Mouse (Mus musculus) midbrain, embryonic 14.5 days (tissue): ENCODE results near the gene Eml6. TPM values are rescaled to one million over a fixed set of nuclear protein-coding genes. Genes with fewer than 3 reads are reported as not detected.

Experiments
- ATAC-seq: fragments of 200-750 bp; cut with Nextera tagmentation; 2 replicates; pipeline ENCODE4 v1.8.0; 2017; ENCODE audit warnings: moderate number of reproducible peaks, moderate library complexity; ENCODE audit not compliant: low FRiP score, low TSS enrichment
- DNase-seq: peaks from one replicate; pipeline ENCODE4 v3.0.0-alpha.2; 2015
- H3K27ac ChIP-seq: fragments of 300-500 bp; sonication (generic); replicated peaks from 2 replicates; pipeline ENCODE4 v1.5.1; 2014; ENCODE audit warnings: mild to moderate bottlenecking, low read depth, low read length, moderate library complexity
- H3K27me3 ChIP-seq: fragments of 300-500 bp; sonication (generic); 2 replicates; pipeline ENCODE4 v1.6.1; 2014; ENCODE audit warnings: low read length, control low read depth, mixed read lengths; ENCODE audit not compliant: control insufficient read depth, insufficient read depth
- H3K36me3 ChIP-seq: fragments of 300-500 bp; sonication (generic); 2 replicates; pipeline ENCODE4 v1.6.1; 2014; ENCODE audit warnings: low read length, control low read depth; ENCODE audit not compliant: control insufficient read depth, insufficient read depth
- H3K4me1 ChIP-seq: fragments of 300-500 bp; sonication (generic); 2 replicates; pipeline ENCODE4 v1.6.1; 2014; ENCODE audit warnings: mild to moderate bottlenecking, antibody characterized with exemption, low read length, control low read depth; ENCODE audit not compliant: control insufficient read depth, insufficient read depth
- H3K4me2 ChIP-seq: fragments of 300-500 bp; sonication (generic); 2 replicates; pipeline ENCODE4 v1.6.1; 2014; ENCODE audit warnings: mild to moderate bottlenecking, low read length, moderate library complexity
- H3K4me3 ChIP-seq: fragments of 300-500 bp; sonication (generic); replicated peaks from 2 replicates; pipeline ENCODE4 v1.5.1; 2014; ENCODE audit warnings: low read depth, low read length
- H3K9ac ChIP-seq: fragments of 300-500 bp; sonication (generic); replicated peaks from 2 replicates; pipeline ENCODE4 v1.6.1; 2014; ENCODE audit warnings: mild to moderate bottlenecking, low read length, moderate library complexity
- H3K9me3 ChIP-seq: fragments of 300-500 bp; sonication (generic); 2 replicates; pipeline ENCODE4 v1.6.1; 2016; ENCODE audit warnings: low read length, control low read depth, mixed read lengths; ENCODE audit not compliant: control insufficient read depth
- WGBS: fragments of 180-500 bp; shearing (Covaris S2); extraction: QIAGEN DNeasy Blood & Tissue Kit; methylation state at CpG from one replicate; pipeline ENCODE4 v1.1.7; 2014; 5-methylcytosine and 5-hydroxymethylcytosine counted together
- polyA plus RNA-seq: library from polyadenylated mRNA; unstranded; fragments of >200 nt; fragmentation: Nextera tagmentation; extraction: Ambion mirVana; gene quantifications from 2 replicates; pipeline ENCODE4 v1.2.1, GENCODE M21; 2014

The Eml6 gene
- polyA plus RNA-seq, 1 experiment from 2014 or later, result 6.8 TPM

- no peaks in the 10 kb centered on the region for H3K9me3 ChIP-seq
- 73% methylated on average over 6 of the region's 6 CpGs for WGBS
- DNase-seq, result peak; percentile 75
- no peak overlapping the region for H3K4me3 ChIP-seq
- peaks cover 6% of the 10 kb centered on the region; the same call in 1 of the 2 replicates for H3K4me1 ChIP-seq
- H3K4me2 ChIP-seq, result no peak overlapping the region
- H3K36me3 ChIP-seq, result peaks cover 4% of the 10 kb centered on the region; the same call in 1 of the 2 replicates
- no peaks in the 10 kb centered on the region for H3K27me3 ChIP-seq
- H3K27ac ChIP-seq, result 0 out of 2 replicates have a peak overlapping the region, but pooled peaks have one; percentile 20
- ATAC-seq, result peak; percentile 73
- H3K9ac ChIP-seq, result no peak overlapping the region
These were observed 236.8 kb downstream of the Eml6 start for GRCm38 (mm10) chr11:29788921-29789638.

- H3K9me3 ChIP-seq, result no peaks in the 10 kb centered on the region
- no peak overlapping the region for H3K9ac ChIP-seq
- DNase-seq (no peak), ATAC-seq (no peak)
- 0 out of 2 replicates have a peak overlapping the region, but pooled peaks have one; percentile 20 for H3K27ac ChIP-seq
- 31% methylated on average over 1 of the region's 1 CpGs for WGBS
- H3K4me3 ChIP-seq, result no peak overlapping the region
- H3K36me3 ChIP-seq, result no peaks in the 10 kb centered on the region
- H3K4me1 ChIP-seq, result peaks cover 6% of the 10 kb centered on the region; the same call in 1 of the 2 replicates
- no peaks in the 10 kb centered on the region for H3K27me3 ChIP-seq
- no peak overlapping the region for H3K4me2 ChIP-seq
These were observed 237.3 kb downstream of the Eml6 start for GRCm38 (mm10) chr11:29788499-29788898.

- Histone ChIP-seq H3K4me3 (no peak overlapping the region), H3K4me1 (peaks cover 6% of the 10 kb centered on the region; the same call in 1 of the 2 replicates), H3K36me3 (no peaks in the 10 kb centered on the region), H3K4me2 (no peak overlapping the region), H3K9me3 (no peaks in the 10 kb centered on the region), H3K27ac (no peak overlapping the region), H3K9ac (no peak overlapping the region), H3K27me3 (no peaks in the 10 kb centered on the region)
- ATAC-seq (no peak), DNase-seq (no peak)
- WGBS, result 26% methylated on average over 5 of the region's 5 CpGs
These were observed 238.4 kb downstream of the Eml6 start for GRCm38 (mm10) chr11:29787473-29787872.

GRCm38 (mm10) chr11:29786583-29787219 is 239.1 kb downstream of the Eml6 start:
- Histone ChIP-seq H3K9ac (no peak overlapping the region), H3K4me1 (peaks cover 6% of the 10 kb centered on the region; the same call in 1 of the 2 replicates), H3K4me2 (no peak overlapping the region), H3K4me3 (no peak overlapping the region), H3K36me3 (no peaks in the 10 kb centered on the region), H3K27me3 (no peaks in the 10 kb centered on the region), H3K9me3 (no peaks in the 10 kb centered on the region), H3K27ac (no peak overlapping the region)
- DNase-seq, result no peak
- WGBS, result 87% methylated on average over 6 of the region's 6 CpGs
- ATAC-seq, result no peak

GRCm38 (mm10) chr11:29779409-29780026 is 246.3 kb downstream of the Eml6 start:
- 34% methylated on average over 2 of the region's 2 CpGs for WGBS
- H3K4me2 ChIP-seq, result no peak overlapping the region
- no peaks in the 10 kb centered on the region for H3K27me3 ChIP-seq
- no peaks in the 10 kb centered on the region for H3K9me3 ChIP-seq
- ATAC-seq, result no peak
- no peak overlapping the region for H3K4me3 ChIP-seq
- H3K27ac ChIP-seq, result no peak overlapping the region
- H3K9ac ChIP-seq, result no peak overlapping the region
- peaks cover 4% of the 10 kb centered on the region; the same call in 1 of the 2 replicates for H3K4me1 ChIP-seq
- no peak for DNase-seq
- H3K36me3 ChIP-seq, result no peaks in the 10 kb centered on the region

- DNase-seq (no peak), ATAC-seq (no peak)
- Histone ChIP-seq H3K9ac (no peak overlapping the region), H3K4me1 (peaks cover 7% of the 10 kb centered on the region; the same call in 1 of the 2 replicates), H3K27ac (no peak overlapping the region), H3K4me3 (no peak overlapping the region), H3K4me2 (no peak overlapping the region), H3K36me3 (no peaks in the 10 kb centered on the region), H3K9me3 (no peaks in the 10 kb centered on the region), H3K27me3 (no peaks in the 10 kb centered on the region)
- 58% methylated on average over 3 of the region's 3 CpGs for WGBS
These were observed 246.9 kb downstream of the Eml6 start for GRCm38 (mm10) chr11:29778936-29779335.

- no peak for DNase-seq
- Histone ChIP-seq H3K4me3 (no peak overlapping the region), H3K4me2 (no peak overlapping the region), H3K27me3 (no peaks in the 10 kb centered on the region), H3K36me3 (no peaks in the 10 kb centered on the region), H3K27ac (no peak overlapping the region), H3K9me3 (no peaks in the 10 kb centered on the region), H3K9ac (no peak overlapping the region), H3K4me1 (peaks cover 7% of the 10 kb centered on the region; the same call in 1 of the 2 replicates)
- peak; percentile 20; the same call in 1 of the 2 replicates for ATAC-seq
These were observed 247.9 kb downstream of the Eml6 start for GRCm38 (mm10) chr11:29777964-29778363.

GRCm38 (mm10) chr11:29774760-29775159 is 251.1 kb downstream of the Eml6 start:
- DNase-seq, result no peak
- H3K9me3 ChIP-seq, result no peaks in the 10 kb centered on the region
- H3K27ac ChIP-seq, result peak overlapping the region; percentile 8; the same call in 1 of the 2 replicates
- H3K4me2 ChIP-seq, result no peak overlapping the region
- H3K36me3 ChIP-seq, result no peaks in the 10 kb centered on the region
- no peak for ATAC-seq
- H3K27me3 ChIP-seq, result no peaks in the 10 kb centered on the region
- 70% methylated on average over 2 of the region's 2 CpGs for WGBS
- no peak overlapping the region for H3K4me3 ChIP-seq
- no peak overlapping the region for H3K9ac ChIP-seq
- H3K4me1 ChIP-seq, result peaks cover 7% of the 10 kb centered on the region; the same call in 1 of the 2 replicates
